In the genomic region with DNA sequence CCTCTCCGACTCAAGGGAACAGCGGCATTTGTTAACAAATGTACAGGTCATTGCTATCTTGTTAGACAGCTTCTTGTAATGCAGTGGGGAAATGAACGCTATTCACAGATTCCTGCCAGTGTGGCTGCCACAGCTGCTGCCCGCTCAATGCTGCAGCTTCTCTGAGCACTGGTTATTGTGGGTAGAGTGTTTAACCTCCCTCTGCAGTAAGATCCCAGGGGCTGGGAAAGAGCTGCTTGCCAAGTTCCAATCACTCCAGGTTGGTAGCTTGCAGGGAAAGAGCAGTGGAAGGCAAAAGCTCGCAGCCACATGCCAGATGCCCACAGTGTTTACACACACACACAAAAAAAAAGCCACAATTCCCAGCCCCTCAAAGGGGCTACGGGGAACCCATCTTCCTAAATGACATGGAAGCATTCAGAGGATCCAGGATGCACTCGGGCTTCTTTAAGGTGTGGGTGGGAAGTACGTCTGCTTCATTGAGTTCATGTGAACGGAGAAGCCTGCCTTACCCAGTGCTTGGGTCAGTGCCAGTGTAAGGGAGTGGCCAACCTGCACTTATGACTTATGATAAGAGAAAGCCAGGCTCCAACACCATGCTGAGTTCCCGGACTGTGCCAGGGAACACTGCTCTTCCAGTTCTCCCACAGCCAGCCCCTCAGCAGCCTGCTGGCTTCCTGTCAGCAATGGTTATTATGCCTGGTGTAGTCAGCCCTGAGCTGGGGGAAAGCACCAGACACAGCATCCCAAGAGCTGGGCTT, we compare ENCODE assay signal across 10 mouse cellular contexts. TPM values are rescaled to one million over a fixed set of nuclear protein-coding genes. Genes with fewer than 3 reads are reported as not detected.
DNase-seq lines count a peak whose midpoint lies in the region; ATAC-seq and TF ChIP-seq lines count a peak whose summit lies in the region.
"Had no signal": no experiment of that assay in that cellular context is flagged by ENCODE, and none has a peak within 500 bp of the region (broad histone marks: within the 10 kb centered on the region; RNA-seq: fewer than 3 reads in every experiment).

No protein-coding gene starts in this region.

- no peak overlapping the region for H3K27ac ChIP-seq in gastrocnemius, adult 2 months
- H3K27ac ChIP-seq in heart, embryonic 15.5 days = peak overlapping the region; percentile 83
- peak overlapping the region; percentile 28 for H3K27ac ChIP-seq in lung, postnatal 0 days (ENCODE audit: low read length)
- no peak overlapping the region for H3K27ac ChIP-seq in left cerebral cortex, adult 2 months
- H3K27ac ChIP-seq: limb, embryonic 15.5 days had no signal

- DNase-seq in gastrocnemius, adult 2 months = peak; percentile 13
- DNase-seq in gastrocnemius, adult 18-20 months (ENCODE audit: low spot score) = no peak
- peak; percentile 78 for DNase-seq in spleen, adult 12 weeks (ENCODE audit: low spot score)
- no peak for DNase-seq in spleen, adult 18-20 months
- DNase-seq in lung, postnatal 0 days (ENCODE audit: low spot score) = peak; percentile 85
- peak; percentile 50 to 66 for DNase-seq in urinary bladder, postnatal 36 days (ENCODE audit: low spot score in 2 of 2)
- DNase-seq in left cerebral cortex, adult 2 months (ENCODE audit: extremely low spot score in 1 of 2, low spot score in 2 of 2) = no peak

- ATAC-seq in heart, embryonic 15.5 days (replicated peaks; ENCODE audit: insufficient number of reproducible peaks, insufficient read depth, low FRiP score, low read depth) = peak; percentile 89
- peak; percentile 90 for ATAC-seq in lung, postnatal 0 days

- peak overlapping the region; percentile 38 for H3K4me2 ChIP-seq in heart, embryonic 15.5 days
- 0 out of 2 replicates have a peak overlapping the region, but pooled peaks have one; percentile 17 for H3K4me2 ChIP-seq in lung, postnatal 0 days (replicated peaks; ENCODE audit: low read depth, low read length)
- H3K4me2 ChIP-seq: limb, embryonic 15.5 days had no signal

- peaks cover 41% of the 10 kb centered on the region for H3K4me1 ChIP-seq in heart, embryonic 15.5 days (replicated peaks)
- peaks cover 10% of the 10 kb centered on the region; the same call in 1 of the 2 replicates for H3K4me1 ChIP-seq in lung, postnatal 0 days (ENCODE audit: insufficient read depth, low read depth, low read length)

- H3K9me3 ChIP-seq in heart, embryonic 15.5 days (replicated peaks) = no peaks in the 10 kb centered on the region
- no peaks in the 10 kb centered on the region for H3K9me3 ChIP-seq in lung, postnatal 0 days (ENCODE audit: low read length)
- H3K9me3 ChIP-seq: limb, embryonic 15.5 days had no signal

- peaks cover 18% of the 10 kb centered on the region for H3K36me3 ChIP-seq in heart, embryonic 15.5 days
- no peaks in the 10 kb centered on the region for H3K36me3 ChIP-seq in lung, postnatal 0 days (ENCODE audit: insufficient read depth, low read length)

- WGBS in heart, embryonic 15.5 days = 31% methylated on average over 10 of the region's 10 CpGs
- 36% methylated on average over 10 of the region's 10 CpGs for WGBS in lung, postnatal 0 days

- H3K9ac ChIP-seq in heart, embryonic 15.5 days = no peak overlapping the region
- no peak overlapping the region for H3K9ac ChIP-seq in lung, postnatal 0 days (replicated peaks; ENCODE audit: low read depth)
- H3K9ac ChIP-seq: limb, embryonic 15.5 days had no signal

- no peaks in the 10 kb centered on the region for H3K27me3 ChIP-seq in heart, embryonic 15.5 days
- no peaks in the 10 kb centered on the region for H3K27me3 ChIP-seq in lung, postnatal 0 days (replicated peaks; ENCODE audit: insufficient read depth, low read length)
- H3K27me3 ChIP-seq: CH12.LX; limb, embryonic 15.5 days had no signal

- intact Hi-C loops in gastrocnemius, adult 2 months (cut with DNase I) = no loop called here
- intact Hi-C loops in left cerebral cortex, adult 2 months (cut with DNase I) = no loop called here

- TF ChIP-seq CTCF in gastrocnemius, adult 2 months (IDR thresholded peaks at IDR 0.05) = no peak
- no peak for TF ChIP-seq CTCF in lung, postnatal 0 days (IDR thresholded peaks at IDR 0.05)
- TF ChIP-seq CTCF in left cerebral cortex, adult 2 months (IDR thresholded peaks at IDR 0.05) = no peak

- TF ChIP-seq EP300 in lung, postnatal 0 days (IDR thresholded peaks at IDR 0.05) = no peak

- no peak overlapping the region for H3K4me3 ChIP-seq in gastrocnemius, adult 2 months
- no peak overlapping the region for H3K4me3 ChIP-seq in heart, embryonic 15.5 days
- H3K4me3 ChIP-seq in lung, postnatal 0 days (ENCODE audit: low read depth, low read length) = no peak overlapping the region
- H3K4me3 ChIP-seq in left cerebral cortex, adult 2 months = no peak overlapping the region
- H3K4me3 ChIP-seq: limb, embryonic 15.5 days had no signal

RNA-seq across cellular contexts. Expression of gene Stom, which starts 14.2 kb away (rescaled TPM):
- 10 to 100 TPM; 17.1 to 30.1 TPM for total RNA-seq in gastrocnemius, adult 2 months (2021)
- 10 to 100 TPM; 33.3 to 33.7 TPM for total RNA-seq in gastrocnemius, adult 18-20 months (2021)
- 52.2 and 65.6 TPM in 2 replicates for polyA plus RNA-seq in heart, embryonic 15.5 days (2015; fragmentation: Nextera tagmentation; extraction: Ambion mirVana)
- 76.9 and 86.2 TPM in 2 replicates for polyA plus RNA-seq in lung, postnatal 0 days (2015; fragmentation: Nextera tagmentation; extraction: Ambion mirVana)
- total RNA-seq in left cerebral cortex, adult 2 months (2021) = 1 to 10 TPM; 6.3 to 6.7 TPM

RNA-seq across cellular contexts. Expression of gene 4930568D16Rik, which starts 44.9 kb away (rescaled TPM):
- not detected for total RNA-seq in gastrocnemius, adult 2 months (2021)
- not detected for total RNA-seq in gastrocnemius, adult 18-20 months (2021)
- polyA plus RNA-seq in heart, embryonic 15.5 days (2015; fragmentation: Nextera tagmentation; extraction: Ambion mirVana) = not detected in 2 replicates
- polyA plus RNA-seq in lung, postnatal 0 days (2015; fragmentation: Nextera tagmentation; extraction: Ambion mirVana) = not detected in 2 replicates
- not detected for total RNA-seq in left cerebral cortex, adult 2 months (2021)
- total RNA-seq: CH12.LX had no signal
- polyA plus RNA-seq: limb, embryonic 15.5 days had no signal

Comparison
In these comparisons a context has a peak if more than half of its experiments do, and no peak if none do; other contexts are left out.
1. DNase-seq: peak in gastrocnemius, adult 2 months (single experiment), spleen, adult 12 weeks (single experiment), lung, postnatal 0 days (single experiment) and urinary bladder, postnatal 36 days (2 of 2); none in gastrocnemius, adult 18-20 months (single experiment), spleen, adult 18-20 months (0 of 2) and left cerebral cortex, adult 2 months (0 of 2).
2. H3K27ac ChIP-seq: peak in heart, embryonic 15.5 days (single experiment) and lung, postnatal 0 days (single experiment); none in gastrocnemius, adult 2 months (single experiment) and left cerebral cortex, adult 2 months (single experiment).